In the genomic region with DNA sequence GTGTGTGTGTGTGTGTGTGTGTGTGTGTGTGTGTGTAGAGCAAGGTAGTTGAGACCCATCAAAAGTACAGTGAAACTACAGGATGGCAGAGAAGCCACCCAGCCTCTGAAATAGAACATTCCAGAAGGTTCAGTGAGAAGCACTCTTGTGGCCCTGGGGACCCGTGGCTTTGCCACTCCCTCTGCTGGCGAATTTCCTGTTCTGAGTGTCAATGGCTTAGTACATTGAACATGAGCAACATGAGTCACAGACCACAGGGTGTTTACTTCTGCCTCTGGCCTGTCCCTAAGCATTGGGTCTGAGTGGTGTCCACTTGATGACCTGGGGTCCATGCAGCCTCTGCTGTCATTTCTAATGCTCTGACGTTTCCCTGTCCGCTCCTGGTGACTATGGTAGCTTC, we compare ENCODE assay signal across 8 mouse cellular contexts. TPM values are rescaled to one million over a fixed set of nuclear protein-coding genes. Genes with fewer than 3 reads are reported as not detected.
DNase-seq lines count a peak whose midpoint lies in the region; ATAC-seq and TF ChIP-seq lines count a peak whose summit lies in the region.

No protein-coding gene starts in this region.

- intact Hi-C loops in left cerebral cortex, adult 2 months (cut with DNase I), result no loop called here

- H3K36me3 ChIP-seq in forebrain, embryonic 15.5 days, result no peaks in the 10 kb centered on the region
- H3K36me3 ChIP-seq in intestine, embryonic 16.5 days (ENCODE audit: control insufficient read depth, insufficient read depth, low read length), result no peaks in the 10 kb centered on the region

- H3K4me1 ChIP-seq in forebrain, embryonic 15.5 days, result peaks cover 32% of the 10 kb centered on the region
- peaks cover 22% of the 10 kb centered on the region for H3K4me1 ChIP-seq in intestine, embryonic 16.5 days (ENCODE audit: control insufficient read depth, insufficient read depth, low read length)

- peak; percentile 34 for TF ChIP-seq CTCF in left cerebral cortex, adult 2 months (IDR thresholded peaks at IDR 0.05)

- WGBS in forebrain, embryonic 15.5 days, result 71% methylated on average over 4 of the region's 4 CpGs
- 53% methylated on average over 4 of the region's 4 CpGs for WGBS in intestine, embryonic 16.5 days

- H3K9ac ChIP-seq in forebrain, embryonic 15.5 days (replicated peaks), result no peak overlapping the region
- no peak overlapping the region for H3K9ac ChIP-seq in intestine, embryonic 16.5 days (ENCODE audit: low read depth, low read length)

- no peaks in the 10 kb centered on the region for H3K27me3 ChIP-seq in forebrain, embryonic 15.5 days
- H3K27me3 ChIP-seq in intestine, embryonic 16.5 days (replicated peaks; ENCODE audit: control insufficient read depth, insufficient read depth, low read length), result no peaks in the 10 kb centered on the region

- no peak for ATAC-seq in forebrain, embryonic 15.5 days (replicated peaks)
- no peak for ATAC-seq in intestine, embryonic 16.5 days

- no peak overlapping the region for H3K27ac ChIP-seq in left cerebral cortex, adult 2 months
- H3K27ac ChIP-seq in forebrain, embryonic 15.5 days (replicated peaks), result peak overlapping the region; percentile 86
- H3K27ac ChIP-seq in intestine, embryonic 16.5 days (ENCODE audit: low read length), result no peak overlapping the region

- H3K4me2 ChIP-seq in forebrain, embryonic 15.5 days (replicated peaks), result no peak overlapping the region
- H3K4me2 ChIP-seq in intestine, embryonic 16.5 days (ENCODE audit: low read depth, low read length), result no peak overlapping the region

- no peak overlapping the region for H3K4me3 ChIP-seq in left cerebral cortex, adult 2 months
- no peak overlapping the region for H3K4me3 ChIP-seq in forebrain, embryonic 15.5 days
- no peak overlapping the region for H3K4me3 ChIP-seq in intestine, embryonic 16.5 days (ENCODE audit: low read length)

- no peak for DNase-seq in left cerebral cortex, adult 2 months (ENCODE audit: extremely low spot score in 1 of 2, low spot score in 2 of 2)
- no peak for DNase-seq in left cerebral cortex, adult 11 months (ENCODE audit: low spot score)
- DNase-seq in NIH3T3 (ENCODE audit: low read depth), result peak; percentile 44
- DNase-seq in kidney, postnatal 25 days, result peak; percentile 59 to 60
- DNase-seq in spleen, postnatal 36 days (ENCODE audit: low spot score in 2 of 2), result peak; percentile 54 to 63
- DNase-seq in right cerebral cortex, postnatal 14 days, result no peak

- H3K9me3 ChIP-seq in forebrain, embryonic 15.5 days, result no peaks in the 10 kb centered on the region
- no peaks in the 10 kb centered on the region for H3K9me3 ChIP-seq in intestine, embryonic 16.5 days (ENCODE audit: control insufficient read depth, low read length)

RNA-seq across cellular contexts. Expression of gene Ece1, which starts 28.6 kb away (rescaled TPM):
- 10 to 100 TPM; 83.7 to 98.1 TPM for total RNA-seq in left cerebral cortex, adult 2 months (2021)
- polyA plus RNA-seq in forebrain, embryonic 15.5 days (2015; fragmentation: Nextera tagmentation; extraction: Ambion mirVana), result 10.1 and 11.2 TPM in 2 replicates
- 56.0 and 63.0 TPM in 2 replicates for polyA plus RNA-seq in intestine, embryonic 16.5 days (2015; fragmentation: Nextera tagmentation; extraction: Ambion mirVana)

Comparison
In these comparisons a context has a peak if more than half of its experiments do, and no peak if none do; other contexts are left out.
1. DNase-seq: peak in NIH3T3 (single experiment), kidney, postnatal 25 days (2 of 2) and spleen, postnatal 36 days (2 of 2); none in left cerebral cortex, adult 2 months (0 of 2), left cerebral cortex, adult 11 months (single experiment) and right cerebral cortex, postnatal 14 days (single experiment).